Mouse (Mus musculus) kidney, postnatal 4 days (tissue): Measurements from ENCODE around the gene Prelid3b.

Experiments used
- DNase-seq, 2 experiments: peaks; one replicate each; pipeline ENCODE4 v3.0.0; 2021; ENCODE audit warnings: mixed read lengths in 2 of 2

Gene Prelid3b

GRCm38 (mm10) chr2:174424301-174425085 is 48.4 kb downstream of the Prelid3b start:
- no peak for DNase-seq

DNA sequence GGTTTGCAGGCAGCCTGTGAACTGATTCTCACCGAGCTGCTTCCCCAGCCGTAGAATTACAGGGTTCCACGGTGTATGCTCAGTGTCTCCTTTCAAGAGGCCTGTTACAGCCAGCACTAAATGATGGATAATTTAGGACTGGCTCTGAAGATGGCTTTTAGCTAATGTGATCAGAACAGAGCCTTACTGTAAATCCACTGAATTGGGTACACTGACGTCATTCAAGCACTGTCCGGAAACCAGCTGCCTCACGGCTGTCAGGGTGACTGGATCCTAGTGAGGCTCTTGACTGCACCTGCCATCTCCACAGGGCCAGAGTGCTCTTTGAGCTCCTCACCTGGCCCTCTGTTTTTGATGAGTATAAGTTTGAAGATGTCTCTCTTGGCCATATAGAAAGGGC is 51.8 kb downstream of the Prelid3b start:
- no peak for DNase-seq

- DNase-seq, result peak; percentile 97
These were observed 57.1 kb downstream of the Prelid3b start, which contains the start of gene Nelfcd for GRCm38 (mm10) chr2:174415731-174416310. TSS of gene Nelfcd (plus strand) at chr2:174415804.
